Mouse (Mus musculus) thymus, adult 2 months (tissue): ENCODE results near the gene Fam189b.

ENCODE experiments used
- CTCF ChIP-seq: fragments of 200-500 bp; IDR thresholded peaks from 2 replicates; pipeline ENCODE4 v1.5.1; 2012; ENCODE audit warnings: mild to moderate bottlenecking, control low read depth, low read length, moderate library complexity, borderline replicate concordance; ENCODE audit not compliant: control insufficient read depth, poor library complexity, insufficient read depth; ENCODE audit errors: extremely low read depth
- POLR2A ChIP-seq: fragments of 200-500 bp; IDR thresholded peaks from 2 replicates; pipeline ENCODE4 v1.6.1; 2012; ENCODE audit warnings: mild to moderate bottlenecking, low read length, control low read depth, moderate library complexity; ENCODE audit not compliant: control insufficient read depth, poor library complexity, insufficient read depth; ENCODE audit errors: extremely low read depth

DNA sequence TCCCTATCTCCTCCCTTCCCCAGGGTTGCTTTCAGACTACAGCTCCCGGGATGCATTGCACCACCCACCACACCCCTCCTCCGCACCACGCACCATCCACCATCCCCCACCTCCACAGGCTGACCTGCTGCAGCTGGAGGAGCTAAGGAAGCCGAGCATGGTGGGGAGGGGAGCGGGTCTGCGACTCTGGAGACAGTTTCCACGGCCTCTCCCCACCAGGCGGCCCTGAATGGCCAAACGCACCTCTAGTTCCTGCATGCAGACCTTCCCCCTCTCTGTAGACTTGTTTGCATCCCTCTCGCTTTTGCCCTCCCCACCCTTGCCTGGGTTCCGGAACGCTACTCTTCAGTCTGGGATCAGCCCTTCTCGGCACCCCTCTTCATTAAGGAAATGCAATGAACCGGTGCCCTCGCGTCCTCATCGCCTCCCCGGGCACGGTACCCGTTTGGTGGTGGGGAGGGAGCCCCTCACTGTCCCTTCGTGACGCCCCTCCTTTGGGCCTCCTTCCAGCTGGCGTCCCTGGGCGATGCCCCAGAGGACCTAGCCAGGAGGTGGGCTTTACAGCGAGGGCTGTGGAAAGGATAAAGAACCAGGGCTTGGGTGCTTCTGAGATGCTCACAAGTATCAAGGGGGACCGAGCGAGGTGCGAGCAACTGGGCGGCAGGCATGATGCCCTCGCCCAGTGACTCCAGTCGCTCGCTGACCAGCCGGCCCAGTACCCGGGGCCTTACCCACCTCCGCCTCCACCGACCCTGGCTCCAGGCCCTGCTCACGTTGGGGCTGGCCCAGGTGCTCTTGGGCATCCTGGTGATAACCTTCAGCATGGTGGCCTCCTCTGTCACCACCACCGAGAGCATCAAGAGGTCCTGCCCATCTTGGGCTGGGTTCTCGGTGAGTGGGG, at the start of gene Fam189b:
- TF ChIP-seq CTCF (peak; percentile 54; the same call in 1 of the 2 replicates), POLR2A (peak; percentile 78; the same call in 1 of the 2 replicates)
